Mouse (Mus musculus) fat pad, adult 2 months (tissue): ENCODE measurements around the gene B230219D22Rik.
A peak's percentile ranks its signal among the peaks of the same experiment; 100 is the strongest.
"Not testable (repeated sequence)": the region's sequence is repeated elsewhere in the genome, so short reads cannot be mapped to it uniquely, and the experiment has no call there.

Source experiments
- DNase-seq: peaks from one replicate; pipeline ENCODE4 v3.0.0-alpha.2; 2011; ENCODE audit warnings: low read depth, low spot score; ENCODE audit errors: extremely low read depth

The B230219D22Rik gene

GRCm38 (mm10) chr13:55692535-55693242 lies at the start of gene B230219D22Rik:
Gene B230219D22Rik, plus strand, starts transcription at chr13:55693124.
- no peak for DNase-seq

GRCm38 (mm10) chr13:55644525-55644924 lies 48.4 kb upstream of the B230219D22Rik start:
- no peak for DNase-seq

GRCm38 (mm10) chr13:55650098-55650497 lies 42.8 kb upstream of the B230219D22Rik start:
- no peak for DNase-seq

GRCm38 (mm10) chr13:55650980-55651379 lies 41.9 kb upstream of the B230219D22Rik start:
- no peak for DNase-seq

GRCm38 (mm10) chr13:55668550-55668949 lies 24.4 kb upstream of the B230219D22Rik start:
- DNase-seq = no peak

GRCm38 (mm10) chr13:55672711-55673110 lies 20.2 kb upstream of the B230219D22Rik start:
- DNase-seq = no peak

GRCm38 (mm10) chr13:55677364-55677763 lies 15.6 kb upstream of the B230219D22Rik start:
- DNase-seq = no peak

GRCm38 (mm10) chr13:55682201-55682600 lies 10.7 kb upstream of the B230219D22Rik start:
- no peak for DNase-seq

GRCm38 (mm10) chr13:55683581-55683980 lies 9.3 kb upstream of the B230219D22Rik start:
- DNase-seq = no peak

GRCm38 (mm10) chr13:55686107-55686633 lies 6.8 kb upstream of the B230219D22Rik start:
- no peak for DNase-seq

GRCm38 (mm10) chr13:55687927-55688602 lies 4.9 kb upstream of the B230219D22Rik start:
- no peak for DNase-seq

GRCm38 (mm10) chr13:55693243-55693721 lies 358 bp downstream of the B230219D22Rik start:
- no peak for DNase-seq

- peak; percentile 11 for DNase-seq
Measured at GRCm38 (mm10) chr13:55694110-55694509, 1.2 kb downstream of the B230219D22Rik start.

GRCm38 (mm10) chr13:55695989-55696388 lies 3.1 kb downstream of the B230219D22Rik start:
- not testable (repeated sequence) for DNase-seq

GRCm38 (mm10) chr13:55704301-55704700 lies 11.4 kb downstream of the B230219D22Rik start:
- no peak for DNase-seq

- no peak for DNase-seq
Measured at GRCm38 (mm10) chr13:55712846-55713245, 19.9 kb downstream of the B230219D22Rik start.

- DNase-seq = no peak
Measured at GRCm38 (mm10) chr13:55714501-55715166, 21.7 kb downstream of the B230219D22Rik start, which contains the start of gene Txndc15. Gene Txndc15, plus strand, starts transcription at chr13:55714650.

- no peak for DNase-seq
Measured at GRCm38 (mm10) chr13:55715167-55715512, 22.2 kb downstream of the B230219D22Rik start.

GRCm38 (mm10) chr13:55715908-55716510 lies 23.1 kb downstream of the B230219D22Rik start:
- DNase-seq = no peak

- no peak for DNase-seq
Measured at GRCm38 (mm10) chr13:55721516-55721915, 28.6 kb downstream of the B230219D22Rik start.

GRCm38 (mm10) chr13:55721995-55722394 lies 29.1 kb downstream of the B230219D22Rik start:
- DNase-seq = no peak
